Mouse (Mus musculus): ENCODE results near the gene Cd84.

- TF ChIP-seq CTCF (IDR thresholded peaks at IDR 0.05; ENCODE audit: low read depth, low read length) (no peak), POLR2A (IDR thresholded peaks at IDR 0.05; ENCODE audit: borderline replicate concordance, low read depth, low read length) (no peak)
Observed at GRCm38 (mm10) chr1:171920989-171921621, 81.6 kb downstream of the Cd84 start.

All from bone marrow macrophage, adult 2 months (primary cell).